Mouse (Mus musculus): ENCODE results near the gene Kif13a. TPM values are rescaled to one million over a fixed set of nuclear protein-coding genes. Genes with fewer than 3 reads are reported as not detected.

Kif13a gene
- 3.6 and 4.0 TPM in 2 replicates for polyA plus RNA-seq (2021; fragmentation: Nextera tagmentation)
- long read RNA-seq, experiment 1, partial matches to known transcripts = 3 of 4 reads
- long read RNA-seq, experiment 1, other reads (novel, unspliced or antisense) = 0 of 4 reads
- long read RNA-seq, experiment 2, partial matches to known transcripts = 9 of 13 reads
- long read RNA-seq, experiment 2, other reads (novel, unspliced or antisense) = 4 of 13 reads

DNA sequence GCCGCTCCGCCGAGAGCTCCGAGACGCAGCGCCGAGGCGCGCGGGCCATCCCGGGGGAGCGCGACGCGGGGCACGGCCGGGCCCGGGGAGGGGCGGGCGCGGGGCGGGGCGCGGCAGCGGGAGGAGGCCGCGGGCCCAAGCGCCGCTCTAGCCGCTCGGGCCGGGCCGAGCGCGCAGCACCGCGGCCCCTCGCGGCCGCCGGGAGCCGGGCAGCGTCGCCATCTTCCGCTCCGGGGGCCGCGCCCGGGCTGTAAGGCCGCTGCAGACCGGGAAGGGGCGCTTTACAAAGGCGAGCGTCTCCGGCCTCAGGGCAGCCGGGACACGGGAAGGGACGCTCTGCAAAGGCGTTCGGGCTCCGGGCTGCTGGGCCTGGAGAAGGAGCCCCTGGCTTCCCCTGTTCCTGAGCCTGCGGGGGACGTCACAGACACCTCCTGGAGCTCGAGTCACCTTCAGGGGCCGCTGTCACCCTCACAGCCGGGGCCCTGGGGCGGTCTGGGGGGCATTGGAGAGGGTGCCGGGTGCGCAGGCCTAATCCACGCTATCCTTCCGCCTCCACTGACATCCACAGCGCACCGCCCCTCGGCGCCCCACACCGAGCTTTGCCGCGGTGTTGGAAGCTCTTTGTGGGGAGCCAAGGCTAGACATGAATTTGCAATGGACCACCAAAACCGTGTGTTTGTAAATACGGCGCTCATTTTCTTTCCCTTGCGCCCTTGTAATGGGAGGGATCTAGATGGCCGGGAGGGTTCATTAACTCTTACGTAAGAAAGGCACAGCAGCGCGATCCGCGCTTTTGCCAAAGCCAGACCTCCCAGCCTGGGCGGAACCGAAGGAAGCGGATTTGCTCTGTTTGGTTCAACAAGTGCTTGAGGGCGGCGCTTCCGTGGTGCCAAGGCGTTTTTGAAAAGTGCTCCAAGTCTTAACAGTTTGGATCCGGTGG, at the start of gene Kif13a:
Gene Kif13a, minus strand, starts transcription at position 149 of the 940 bp plus-strand sequence.

DNA sequence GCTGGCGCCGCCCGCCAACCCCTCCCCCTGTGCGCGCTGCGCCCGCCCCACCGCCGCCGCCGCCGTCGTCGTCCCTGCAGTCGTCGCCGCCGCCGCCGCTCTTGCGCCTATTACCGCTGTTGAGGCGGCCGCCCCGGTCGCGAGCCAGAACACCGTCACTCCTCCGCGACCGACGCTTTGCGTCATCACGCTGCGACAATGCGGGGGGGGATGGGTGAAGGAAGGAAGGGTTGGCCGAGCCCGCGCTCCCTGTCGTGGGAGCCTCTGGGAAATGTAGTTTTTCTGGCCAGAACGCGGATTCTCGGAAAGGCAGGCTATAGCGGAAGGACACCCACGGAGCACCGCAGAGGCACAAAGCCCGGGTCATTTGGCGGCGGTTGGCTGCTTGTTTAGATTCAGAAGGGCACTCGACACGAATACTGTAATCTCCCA, 201.8 kb downstream of the Kif13a start, which contains the start of gene Nup153:
Gene Nup153, minus strand, starts transcription at position 104 of the 432 bp plus-strand sequence.

Other genes with a start within 250 kb of the Kif13a start
- gene Nup153, start 201.9 kb downstream of the Kif13a start, polyA plus RNA-seq (2021; fragmentation: Nextera tagmentation) = 4.1 and 4.7 TPM in 2 replicates
- 14.0 and 14.9 TPM in 2 replicates for gene Nhlrc1, start 85.0 kb upstream of the Kif13a start, polyA plus RNA-seq (2021; fragmentation: Nextera tagmentation)
- gene Kdm1b, start 113.6 kb upstream of the Kif13a start, polyA plus RNA-seq (2021; fragmentation: Nextera tagmentation) = 2.2 and 2.8 TPM in 2 replicates
- gene Tpmt, start 114.9 kb upstream of the Kif13a start, polyA plus RNA-seq (2021; fragmentation: Nextera tagmentation) = 16.4 and 18.8 TPM in 2 replicates
- gene Dek, start 176.3 kb upstream of the Kif13a start, polyA plus RNA-seq (2021; fragmentation: Nextera tagmentation) = 90.1 and 93.2 TPM in 2 replicates
- 3.1 and 4.2 TPM in 2 replicates for gene Rnf144b, start 192.8 kb upstream of the Kif13a start, polyA plus RNA-seq (2021; fragmentation: Nextera tagmentation)

All from layer of hippocampus, adult 6 months (tissue).